Mouse (Mus musculus): ENCODE measurements around the gene Cldn6. TPM values are rescaled to one million over a fixed set of nuclear protein-coding genes. Genes with fewer than 3 reads are reported as not detected.

The Cldn6 gene
- polyA plus RNA-seq, 1 experiment = not detected

DNA sequence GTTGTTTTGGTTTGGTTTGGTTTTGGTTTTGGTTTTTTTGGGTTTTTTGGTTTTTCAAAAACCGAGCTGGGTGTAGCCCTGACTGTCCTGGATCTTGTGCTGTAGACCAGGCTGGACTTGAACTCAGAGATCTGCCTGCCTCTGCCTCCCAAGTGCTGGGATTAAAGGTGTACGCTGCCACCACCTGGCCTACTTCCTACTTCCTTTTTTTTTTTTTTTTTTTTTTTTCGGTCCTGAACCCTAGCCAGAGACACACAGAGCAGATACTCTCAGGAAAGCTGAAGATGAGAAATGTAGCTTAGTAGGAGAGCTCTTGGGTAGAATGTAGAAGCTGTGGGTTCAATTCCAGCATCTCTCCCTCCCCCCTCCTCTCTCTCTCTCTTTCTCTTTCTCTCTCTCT lies 20.6 kb upstream of the Cldn6 start:
- Histone ChIP-seq H3K27ac (ENCODE audit: insufficient read depth, low read depth, low read length) (no peak overlapping the region), H3K4me1 (ENCODE audit: control insufficient read depth, insufficient read depth, low read length) (peaks cover 12% of the 10 kb centered on the region), H3K4me3 (ENCODE audit: insufficient read depth, low read length) (no peak overlapping the region)
- no peak for TF ChIP-seq CTCF (IDR thresholded peaks at IDR 0.05; ENCODE audit: low read depth, low read length)
- TF ChIP-seq POLR2A (IDR thresholded peaks at IDR 0.05; ENCODE audit: borderline replicate concordance, low read depth, low read length) = no peak

DNA sequence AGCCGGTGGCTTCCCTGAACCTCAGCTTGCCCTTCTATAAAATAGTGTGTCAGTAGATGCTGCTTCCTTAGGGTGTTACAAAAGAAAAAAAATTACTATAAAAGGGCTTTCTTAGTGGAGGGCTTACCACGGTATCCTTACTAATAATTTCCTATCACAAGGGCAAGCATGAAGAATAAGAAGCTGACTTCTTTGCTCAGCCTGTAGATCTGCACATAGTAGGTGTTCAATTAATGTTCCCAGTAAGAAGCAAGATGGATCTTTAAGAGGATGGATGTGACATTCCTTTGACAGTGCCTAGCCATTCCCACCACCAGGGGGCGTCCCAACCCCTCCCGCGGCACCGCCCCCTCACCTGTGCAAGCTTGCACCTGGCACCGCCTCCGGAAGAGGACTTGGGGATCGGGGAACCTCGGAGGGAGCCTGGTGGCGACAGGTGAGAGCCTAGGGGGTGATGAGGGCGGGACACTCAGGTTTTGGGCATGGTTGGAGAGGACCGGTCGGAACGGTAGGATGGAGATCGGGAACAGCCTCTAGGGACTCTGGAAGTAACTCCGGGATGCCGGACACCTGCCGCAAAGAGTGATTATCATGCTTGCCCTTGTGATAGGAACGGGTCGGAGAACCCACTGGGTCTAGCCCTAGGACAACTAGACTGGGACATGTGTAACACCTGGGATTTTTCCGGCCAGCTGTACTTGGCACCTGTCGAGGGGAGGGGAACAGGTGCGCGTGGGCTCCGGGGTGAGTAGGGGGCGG lies 18.8 kb upstream of the Cldn6 start, which contains the start of gene Bicdl2:
TSS of gene Bicdl2 (plus strand) at position 390 of the 759 bp plus-strand sequence.
- no peak within 1 kb of the TSS for H3K27ac ChIP-seq (ENCODE audit: insufficient read depth, low read depth, low read length)
- 0 out of 2 replicates have a peak within 1 kb of the TSS, but pooled peaks have one; percentile 6 for H3K4me3 ChIP-seq (ENCODE audit: insufficient read depth, low read length)
- H3K4me1 ChIP-seq (ENCODE audit: control insufficient read depth, insufficient read depth, low read length) = 0 out of 2 replicates have a peak, but pooled peaks cover 3% of the 10 kb centered on the region
- TF ChIP-seq POLR2A (IDR thresholded peaks at IDR 0.05; ENCODE audit: borderline replicate concordance, low read depth, low read length) (no peak), CTCF (IDR thresholded peaks at IDR 0.05; ENCODE audit: low read depth, low read length) (peak; percentile 91)

DNA sequence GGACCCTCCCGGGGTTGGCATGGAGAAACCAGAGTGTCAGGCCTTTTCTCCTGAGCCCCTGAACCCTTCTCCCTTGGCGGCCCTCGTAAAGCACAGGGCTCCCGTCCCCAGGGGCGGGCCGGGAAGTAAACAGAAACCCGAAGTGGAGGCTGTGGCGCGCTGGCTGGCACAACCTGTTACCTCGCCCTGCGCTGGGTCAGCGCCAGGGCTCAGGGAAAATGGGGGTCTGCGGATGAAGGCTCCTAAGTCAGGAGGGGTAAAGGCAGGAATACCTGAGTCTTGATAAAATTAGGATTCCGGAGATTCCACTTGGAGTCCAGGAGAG lies 18.2 kb upstream of the Cldn6 start:
- TF ChIP-seq POLR2A (IDR thresholded peaks at IDR 0.05; ENCODE audit: borderline replicate concordance, low read depth, low read length) = no peak
- TF ChIP-seq CTCF (IDR thresholded peaks at IDR 0.05; ENCODE audit: low read depth, low read length) = no peak
- 0 out of 2 replicates have a peak overlapping the region, but pooled peaks have one; percentile 6 for H3K4me3 ChIP-seq (ENCODE audit: insufficient read depth, low read length)
- H3K27ac ChIP-seq (ENCODE audit: insufficient read depth, low read depth, low read length) = no peak overlapping the region
- H3K4me1 ChIP-seq (ENCODE audit: control insufficient read depth, insufficient read depth, low read length) = 0 out of 2 replicates have a peak, but pooled peaks cover 3% of the 10 kb centered on the region

- no peak overlapping the region for H3K27ac ChIP-seq (ENCODE audit: insufficient read depth, low read depth, low read length)
- H3K4me3 ChIP-seq (ENCODE audit: insufficient read depth, low read length) = no peak overlapping the region
- TF ChIP-seq CTCF (IDR thresholded peaks at IDR 0.05; ENCODE audit: low read depth, low read length) = peak; percentile 75
- no peak for TF ChIP-seq POLR2A (IDR thresholded peaks at IDR 0.05; ENCODE audit: borderline replicate concordance, low read depth, low read length)
- H3K4me1 ChIP-seq (ENCODE audit: control insufficient read depth, insufficient read depth, low read length) = 0 out of 2 replicates have a peak, but pooled peaks cover 3% of the 10 kb centered on the region
These were observed 17.5 kb upstream of the Cldn6 start for GRCm38 (mm10) chr17:23661526-23661925.

DNA sequence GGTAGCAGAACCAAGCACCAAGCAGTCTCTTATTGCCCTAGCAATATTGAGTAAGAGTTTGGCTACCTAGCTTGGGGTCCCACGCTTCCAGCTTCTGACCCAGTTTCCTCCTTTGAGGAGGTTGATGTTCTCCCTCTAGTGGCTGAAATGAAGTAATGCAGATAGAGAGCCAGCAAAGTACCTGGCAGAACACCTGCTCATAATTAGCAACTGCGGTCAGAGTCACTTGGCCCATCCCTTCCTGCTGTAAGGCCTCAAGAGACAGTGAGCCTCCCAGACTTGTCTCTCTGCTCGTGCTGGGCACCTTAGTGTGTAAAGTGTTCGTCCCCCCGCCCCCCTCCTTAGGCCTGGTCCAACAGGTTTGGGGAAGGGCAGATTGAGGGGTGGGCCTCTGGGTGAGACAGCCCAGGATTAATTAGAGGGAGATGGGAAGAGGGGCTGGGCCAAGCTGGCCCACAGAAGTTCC lies 14.5 kb upstream of the Cldn6 start:
- no peaks in the 10 kb centered on the region for H3K4me1 ChIP-seq (ENCODE audit: control insufficient read depth, insufficient read depth, low read length)
- TF ChIP-seq POLR2A (IDR thresholded peaks at IDR 0.05; ENCODE audit: borderline replicate concordance, low read depth, low read length) (no peak), CTCF (IDR thresholded peaks at IDR 0.05; ENCODE audit: low read depth, low read length) (peak; percentile 66)
- no peak overlapping the region for H3K4me3 ChIP-seq (ENCODE audit: insufficient read depth, low read length)

DNA sequence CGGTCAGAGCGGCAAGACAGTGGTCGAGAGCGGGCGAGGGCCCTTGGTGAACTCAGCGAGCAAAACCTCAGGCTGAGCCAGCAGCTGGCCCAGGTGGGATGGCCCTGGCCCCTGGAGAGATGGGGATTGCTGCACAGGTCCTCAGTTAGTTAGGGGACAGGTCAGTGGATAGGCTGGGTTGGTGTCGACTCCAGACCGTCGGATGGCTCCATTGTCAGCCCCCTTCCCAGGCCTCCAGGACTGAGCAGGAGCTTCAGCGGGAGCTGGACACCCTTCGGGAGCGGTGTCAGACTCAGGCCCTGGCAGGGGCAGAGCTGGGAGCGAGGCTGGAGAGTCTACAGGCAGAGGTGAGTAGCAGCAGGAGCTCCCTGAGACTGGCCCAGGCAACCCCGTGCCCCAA lies 13.5 kb upstream of the Cldn6 start:
- Histone ChIP-seq H3K27ac (ENCODE audit: insufficient read depth, low read depth, low read length) (no peak overlapping the region), H3K4me1 (ENCODE audit: control insufficient read depth, insufficient read depth, low read length) (no peaks in the 10 kb centered on the region), H3K4me3 (ENCODE audit: insufficient read depth, low read length) (no peak overlapping the region)
- TF ChIP-seq CTCF (IDR thresholded peaks at IDR 0.05; ENCODE audit: low read depth, low read length) = no peak
- TF ChIP-seq POLR2A (IDR thresholded peaks at IDR 0.05; ENCODE audit: borderline replicate concordance, low read depth, low read length) = no peak

More for the DNA sequence above, 14.5 kb upstream of the Cldn6 start:
- H3K27ac ChIP-seq (ENCODE audit: insufficient read depth, low read depth, low read length) = no peak overlapping the region

DNA sequence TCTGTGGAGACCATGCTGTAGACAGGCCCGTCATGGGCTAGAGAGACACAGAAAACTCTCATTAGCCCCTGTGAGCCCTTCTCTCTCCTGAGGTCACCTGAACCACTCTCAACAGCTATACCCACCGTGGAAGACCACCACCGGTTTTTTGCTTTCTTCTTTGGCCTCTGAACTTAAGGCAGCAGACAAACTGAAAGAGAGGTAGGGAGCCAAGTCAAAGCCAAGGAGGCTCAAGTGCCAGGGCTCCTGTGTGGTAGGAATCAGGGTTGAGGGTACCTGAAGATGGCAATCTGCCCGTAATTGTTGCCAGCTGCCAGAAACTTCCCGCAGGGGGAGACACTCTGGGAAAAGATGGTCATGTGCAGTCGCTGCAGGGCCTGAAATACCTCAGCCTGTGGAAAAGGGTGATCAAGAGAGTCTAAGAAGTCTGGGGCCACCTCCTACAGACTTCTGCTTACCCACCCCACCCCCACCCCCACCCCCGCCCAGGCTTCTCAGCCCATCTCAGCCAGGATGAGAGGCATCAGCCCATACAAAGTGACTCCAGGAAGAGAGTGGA lies 8.5 kb upstream of the Cldn6 start:
- TF ChIP-seq CTCF (IDR thresholded peaks at IDR 0.05; ENCODE audit: low read depth, low read length) (no peak), POLR2A (IDR thresholded peaks at IDR 0.05; ENCODE audit: borderline replicate concordance, low read depth, low read length) (no peak)
- H3K4me1 ChIP-seq (ENCODE audit: control insufficient read depth, insufficient read depth, low read length) = peaks cover 11% of the 10 kb centered on the region

DNA sequence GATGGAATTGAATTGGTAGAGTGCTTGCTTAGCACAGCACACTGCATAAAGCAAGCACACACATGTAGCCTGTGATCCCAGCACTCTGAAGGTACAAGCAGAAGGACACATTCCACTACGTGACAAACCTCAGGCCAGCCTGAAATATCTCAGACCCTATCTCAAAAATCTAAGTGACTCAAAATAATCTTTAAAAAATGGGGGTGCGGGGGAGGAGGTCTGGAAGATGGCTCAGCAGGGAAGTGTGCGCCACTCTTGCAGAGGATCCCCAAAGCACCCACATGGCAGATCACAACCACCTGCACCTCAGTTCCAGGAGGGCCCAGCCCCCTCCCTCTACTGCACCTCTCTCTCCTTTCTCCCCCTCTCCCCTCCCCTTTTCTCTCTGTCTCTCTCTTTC lies 7.5 kb upstream of the Cldn6 start:
- H3K4me1 ChIP-seq (ENCODE audit: control insufficient read depth, insufficient read depth, low read length) = peaks cover 14% of the 10 kb centered on the region
- no peak overlapping the region for H3K27ac ChIP-seq (ENCODE audit: insufficient read depth, low read depth, low read length)
- no peak for TF ChIP-seq POLR2A (IDR thresholded peaks at IDR 0.05; ENCODE audit: borderline replicate concordance, low read depth, low read length)
- TF ChIP-seq CTCF (IDR thresholded peaks at IDR 0.05; ENCODE audit: low read depth, low read length) = no peak
- H3K4me3 ChIP-seq (ENCODE audit: insufficient read depth, low read length) = no peak overlapping the region

More for the DNA sequence above, 8.5 kb upstream of the Cldn6 start:
- H3K4me3 ChIP-seq (ENCODE audit: insufficient read depth, low read length) = no peak overlapping the region
- no peak overlapping the region for H3K27ac ChIP-seq (ENCODE audit: insufficient read depth, low read depth, low read length)

DNA sequence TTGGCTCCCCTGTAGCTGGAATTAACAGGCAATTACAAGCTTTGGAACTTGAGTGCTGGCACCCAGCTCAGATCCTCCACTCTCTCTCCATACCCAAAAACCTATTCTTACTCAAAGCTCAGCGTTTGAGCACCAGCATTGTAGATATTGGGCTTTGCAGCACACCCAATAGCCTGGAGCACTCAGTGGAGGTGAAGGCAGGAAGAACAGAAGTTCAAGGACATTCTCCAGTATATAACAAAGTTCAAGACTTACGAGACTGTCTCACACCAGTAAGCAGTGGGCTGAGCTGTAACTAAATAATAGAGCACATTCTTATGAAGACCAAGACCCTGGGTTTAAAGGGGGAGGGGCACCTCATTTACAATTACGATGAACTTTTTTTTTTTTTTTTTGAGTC lies 6.3 kb upstream of the Cldn6 start:
- no peak for TF ChIP-seq CTCF (IDR thresholded peaks at IDR 0.05; ENCODE audit: low read depth, low read length)
- no peak for TF ChIP-seq POLR2A (IDR thresholded peaks at IDR 0.05; ENCODE audit: borderline replicate concordance, low read depth, low read length)
- Histone ChIP-seq H3K4me3 (ENCODE audit: insufficient read depth, low read length) (peak overlapping the region; percentile 69), H3K27ac (ENCODE audit: insufficient read depth, low read depth, low read length) (no peak overlapping the region), H3K4me1 (ENCODE audit: control insufficient read depth, insufficient read depth, low read length) (peaks cover 17% of the 10 kb centered on the region)

All from bone marrow macrophage, adult 2 months (primary cell).